Mouse (Mus musculus): ENCODE measurements at regions not wholly inside any gene's neighbourhood (a gene's known extent, or its start where the extent isn't known, plus 50 kb on each side); places are given as distances from the start of the nearest gene placed in this dataset.

- no peak for ATAC-seq (ENCODE audit: insufficient read depth)
- TF ChIP-seq CTCF (IDR thresholded peaks at IDR 0.05; ENCODE audit: low read depth): no peak
Measured at GRCm38 (mm10) chr1:133549816-133550215, 60.3 kb downstream of the Snrpe start.

GRCm38 (mm10) chr1:133548971-133549370, 61.1 kb downstream of the Snrpe start:
- no peak for TF ChIP-seq CTCF (IDR thresholded peaks at IDR 0.05; ENCODE audit: low read depth)

More at GRCm38 (mm10) chr1:133549816-133550215, 60.3 kb downstream of the Snrpe start:
- DNase-seq: no peak
- H3K4me1 ChIP-seq (ENCODE audit: insufficient read depth): no peaks in the 10 kb centered on the region
- H3K9me3 ChIP-seq (ENCODE audit: low read depth, low read length): no peaks in the 10 kb centered on the region; the same call in 1 of the 2 replicates
- 71% methylated on average over 10 of the region's 10 CpGs for WGBS
- H3K27ac ChIP-seq (ENCODE audit: low read depth): no peak overlapping the region
- no peak overlapping the region for H3K4me2 ChIP-seq
- H3K9ac ChIP-seq: no peak overlapping the region
- no peak overlapping the region for H3K4me3 ChIP-seq (ENCODE audit: low read depth, low read length)
- no peaks in the 10 kb centered on the region for H3K36me3 ChIP-seq (ENCODE audit: insufficient read depth)
- H3K27me3 ChIP-seq (ENCODE audit: insufficient read depth, low read length): no peaks in the 10 kb centered on the region

GRCm38 (mm10) chr1:133547541-133547940, 62.5 kb downstream of the Snrpe start:
- no peak for TF ChIP-seq CTCF (IDR thresholded peaks at IDR 0.05; ENCODE audit: low read depth)
- 71% methylated on average over 3 of the region's 3 CpGs for WGBS
- DNase-seq: no peak
- Histone ChIP-seq H3K9ac (no peak overlapping the region), H3K4me1 (ENCODE audit: insufficient read depth) (no peaks in the 10 kb centered on the region), H3K4me3 (ENCODE audit: low read depth, low read length) (no peak overlapping the region), H3K9me3 (ENCODE audit: low read depth, low read length) (no peaks in the 10 kb centered on the region), H3K36me3 (ENCODE audit: insufficient read depth) (no peaks in the 10 kb centered on the region), H3K4me2 (no peak overlapping the region), H3K27ac (ENCODE audit: low read depth) (no peak overlapping the region), H3K27me3 (ENCODE audit: insufficient read depth, low read length) (no peaks in the 10 kb centered on the region)
- no peak for ATAC-seq (ENCODE audit: insufficient read depth)

More at GRCm38 (mm10) chr1:133548971-133549370, 61.1 kb downstream of the Snrpe start:
- Histone ChIP-seq H3K9ac (no peak overlapping the region), H3K4me1 (ENCODE audit: insufficient read depth) (no peaks in the 10 kb centered on the region), H3K36me3 (ENCODE audit: insufficient read depth) (no peaks in the 10 kb centered on the region), H3K27ac (ENCODE audit: low read depth) (no peak overlapping the region), H3K9me3 (ENCODE audit: low read depth, low read length) (no peaks in the 10 kb centered on the region; the same call in 1 of the 2 replicates), H3K4me2 (no peak overlapping the region), H3K27me3 (ENCODE audit: insufficient read depth, low read length) (no peaks in the 10 kb centered on the region), H3K4me3 (ENCODE audit: low read depth, low read length) (no peak overlapping the region)
- DNase-seq (no peak), ATAC-seq (ENCODE audit: insufficient read depth) (no peak)
- WGBS: 63% methylated on average over 2 of the region's 2 CpGs

DNA sequence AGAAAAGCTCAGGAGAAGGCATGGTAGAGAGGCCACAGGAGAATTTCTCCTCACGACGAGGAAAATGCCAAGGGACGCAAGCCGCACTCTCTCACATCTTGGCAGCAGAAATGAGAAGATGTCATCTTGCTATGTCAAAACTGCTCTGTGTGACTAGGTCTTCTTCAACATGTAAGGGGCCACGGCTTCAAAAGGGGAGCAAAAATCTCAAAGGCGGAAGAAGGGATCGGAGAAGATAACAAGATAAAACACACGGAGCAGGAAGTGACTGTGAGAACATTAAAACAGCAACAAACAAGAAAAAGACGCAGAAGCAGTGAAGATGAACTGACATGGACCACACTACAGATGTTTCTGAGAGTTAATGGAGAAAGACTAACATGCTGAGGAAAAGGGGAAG, 65.1 kb downstream of the Snrpe start:
- no peaks in the 10 kb centered on the region for H3K36me3 ChIP-seq (ENCODE audit: insufficient read depth)
- no peak for TF ChIP-seq CTCF (IDR thresholded peaks at IDR 0.05; ENCODE audit: low read depth)
- H3K9ac ChIP-seq: no peak overlapping the region
- 71% methylated on average over 9 of the region's 9 CpGs for WGBS
- H3K27me3 ChIP-seq (ENCODE audit: insufficient read depth, low read length): no peaks in the 10 kb centered on the region
- no peak for ATAC-seq (ENCODE audit: insufficient read depth)
- no peak overlapping the region for H3K27ac ChIP-seq (ENCODE audit: low read depth)
- DNase-seq: no peak
- H3K4me1 ChIP-seq (ENCODE audit: insufficient read depth): no peaks in the 10 kb centered on the region
- no peaks in the 10 kb centered on the region for H3K9me3 ChIP-seq (ENCODE audit: low read depth, low read length)
- no peak overlapping the region for H3K4me2 ChIP-seq
- no peak overlapping the region for H3K4me3 ChIP-seq (ENCODE audit: low read depth, low read length)

- H3K9me3 ChIP-seq (ENCODE audit: low read depth, low read length): no peaks in the 10 kb centered on the region
- H3K4me3 ChIP-seq (ENCODE audit: low read depth, low read length): no peak overlapping the region
- WGBS: 80% methylated on average over 10 of the region's 10 CpGs
- H3K4me2 ChIP-seq: no peak overlapping the region
- H3K36me3 ChIP-seq (ENCODE audit: insufficient read depth): no peaks in the 10 kb centered on the region
- ATAC-seq (ENCODE audit: insufficient read depth) (no peak), DNase-seq (no peak)
- H3K27ac ChIP-seq (ENCODE audit: low read depth): no peak overlapping the region
- TF ChIP-seq CTCF (IDR thresholded peaks at IDR 0.05; ENCODE audit: low read depth): no peak
- H3K9ac ChIP-seq: no peak overlapping the region
- H3K27me3 ChIP-seq (ENCODE audit: insufficient read depth, low read length): no peaks in the 10 kb centered on the region
- no peaks in the 10 kb centered on the region for H3K4me1 ChIP-seq (ENCODE audit: insufficient read depth)
Measured at GRCm38 (mm10) chr1:133543751-133544150, 66.3 kb downstream of the Snrpe start.

DNA sequence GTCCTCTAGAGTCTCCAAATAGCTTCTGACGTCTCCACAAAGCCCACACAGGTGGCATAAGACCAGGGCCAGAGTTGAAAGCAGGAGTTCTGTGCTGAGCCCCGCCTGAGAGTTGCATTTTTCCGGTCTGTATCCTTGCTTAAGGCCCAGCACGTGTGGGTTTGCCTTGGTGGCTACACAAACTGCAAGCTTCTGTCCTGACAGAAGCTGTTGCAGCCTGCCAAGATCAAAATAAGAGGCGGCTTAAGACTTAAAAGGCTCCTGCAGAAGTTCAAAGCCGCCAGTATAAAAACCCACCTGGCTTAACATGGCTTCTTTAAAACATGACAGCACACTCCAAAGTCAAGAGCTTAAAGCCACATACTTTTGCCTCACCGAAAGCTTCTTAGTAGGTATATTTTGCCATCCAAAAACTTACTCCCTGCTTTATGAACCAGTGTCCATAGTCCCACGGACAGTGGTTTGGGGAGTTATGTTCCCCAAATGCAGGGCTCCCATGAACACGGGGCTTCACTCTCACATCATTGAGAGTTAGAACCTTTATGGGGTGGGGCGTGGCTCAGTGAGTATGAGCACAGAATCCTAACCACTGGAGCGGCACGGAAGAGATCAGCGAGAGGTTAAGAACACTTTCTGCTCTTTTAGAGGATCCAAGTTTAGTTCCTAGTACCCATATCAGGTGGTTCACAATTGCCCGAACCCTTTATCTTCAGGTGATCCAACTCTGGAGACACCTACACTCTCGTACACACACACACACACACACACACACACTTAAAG, 67.9 kb downstream of the Snrpe start:
- Histone ChIP-seq H3K36me3 (ENCODE audit: insufficient read depth) (no peaks in the 10 kb centered on the region), H3K4me2 (no peak overlapping the region), H3K4me3 (ENCODE audit: low read depth, low read length) (no peak overlapping the region), H3K9ac (no peak overlapping the region), H3K27me3 (ENCODE audit: insufficient read depth, low read length) (no peaks in the 10 kb centered on the region), H3K9me3 (ENCODE audit: low read depth, low read length) (no peaks in the 10 kb centered on the region), H3K27ac (ENCODE audit: low read depth) (no peak overlapping the region), H3K4me1 (ENCODE audit: insufficient read depth) (no peaks in the 10 kb centered on the region)
- 69% methylated on average over 15 of the region's 15 CpGs for WGBS
- ATAC-seq (ENCODE audit: insufficient read depth) (no peak), DNase-seq (no peak)
- TF ChIP-seq CTCF (IDR thresholded peaks at IDR 0.05; ENCODE audit: low read depth): no peak

DNA sequence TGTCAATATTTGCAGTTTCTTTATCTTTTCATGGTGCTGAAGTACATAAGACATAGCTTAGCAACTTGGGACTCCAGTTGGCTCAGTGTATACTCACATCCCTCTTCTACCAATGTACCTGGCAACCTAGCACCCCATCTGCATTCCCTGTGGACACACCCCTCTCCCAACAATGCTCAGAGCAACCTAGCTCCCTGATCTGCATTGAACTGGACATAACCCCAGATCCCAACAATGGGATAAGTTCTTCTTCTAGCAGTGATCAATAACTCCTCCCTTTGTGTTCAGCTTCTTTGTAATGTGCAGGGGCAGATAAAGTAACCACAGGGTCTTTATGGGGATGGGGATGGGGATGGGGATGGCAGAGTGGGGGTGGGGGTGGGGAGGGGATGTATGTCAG, 79.4 kb downstream of the Snrpe start:
- ATAC-seq (ENCODE audit: insufficient read depth): no peak
- Histone ChIP-seq H3K4me3 (ENCODE audit: low read depth, low read length) (no peak overlapping the region), H3K4me2 (no peak overlapping the region), H3K9ac (no peak overlapping the region), H3K27ac (ENCODE audit: low read depth) (no peak overlapping the region), H3K36me3 (ENCODE audit: insufficient read depth) (no peaks in the 10 kb centered on the region), H3K27me3 (ENCODE audit: insufficient read depth, low read length) (no peaks in the 10 kb centered on the region), H3K9me3 (ENCODE audit: low read depth, low read length) (no peaks in the 10 kb centered on the region), H3K4me1 (ENCODE audit: insufficient read depth) (no peaks in the 10 kb centered on the region)
- DNase-seq: no peak
- TF ChIP-seq CTCF (IDR thresholded peaks at IDR 0.05; ENCODE audit: low read depth): no peak

Measured in lung, embryonic 14.5 days (tissue).